ENCODE assay signal across 8 mouse cellular contexts in genomic region chr15:98002991-98003821, GRCm38 (mm10). TPM values are rescaled to one million over a fixed set of nuclear protein-coding genes. Genes with fewer than 3 reads are reported as not detected.
DNase-seq lines count a peak whose midpoint lies in the region; ATAC-seq and TF ChIP-seq lines count a peak whose summit lies in the region.

No protein-coding gene starts in this region.

- WGBS in heart, embryonic 16.5 days = 1% methylated on average over 42 of the region's 42 CpGs
- 2% methylated on average over 42 of the region's 42 CpGs for WGBS in liver, embryonic 12.5 days (ENCODE audit: insufficient replicate concordance)
- under 1% methylated on average over 42 of the region's 42 CpGs for WGBS in stomach, embryonic 16.5 days

- no peaks in the 10 kb centered on the region for H3K36me3 ChIP-seq in ES-E14 (ENCODE audit: control insufficient read depth, insufficient read depth, low read length, poor library complexity, severe bottlenecking)
- no peaks in the 10 kb centered on the region for H3K36me3 ChIP-seq in heart, embryonic 16.5 days (ENCODE audit: control insufficient read depth, insufficient read depth)
- no peaks in the 10 kb centered on the region for H3K36me3 ChIP-seq in liver, embryonic 12.5 days
- H3K36me3 ChIP-seq in stomach, embryonic 16.5 days (ENCODE audit: control insufficient read depth, insufficient read depth, low read length) = no peaks in the 10 kb centered on the region

- in situ Hi-C loops in ES-E14 (cut with MboI; ENCODE audit: low sequenced_read_pairs in 2 of 2, unreplicated experiment in 2 of 2) = no loop called here

- no peaks in the 10 kb centered on the region for H3K9me3 ChIP-seq in ES-E14 (ENCODE audit: control insufficient read depth, insufficient read depth, low read depth, low read length)
- no peaks in the 10 kb centered on the region; the same call in 1 of the 2 replicates for H3K9me3 ChIP-seq in heart, embryonic 16.5 days (replicated peaks; ENCODE audit: control insufficient read depth, low read length)
- no peaks in the 10 kb centered on the region for H3K9me3 ChIP-seq in liver, embryonic 12.5 days (replicated peaks)
- H3K9me3 ChIP-seq in stomach, embryonic 16.5 days (replicated peaks; ENCODE audit: control insufficient read depth, low read length) = no peaks in the 10 kb centered on the region

- peaks cover 63% of the 10 kb centered on the region for H3K27me3 ChIP-seq in heart, embryonic 16.5 days (ENCODE audit: control insufficient read depth, insufficient read depth, low read length)
- peaks cover 100% of the 10 kb centered on the region for H3K27me3 ChIP-seq in liver, embryonic 12.5 days (replicated peaks)
- peaks cover 74% of the 10 kb centered on the region for H3K27me3 ChIP-seq in stomach, embryonic 16.5 days (ENCODE audit: control insufficient read depth, insufficient read depth, low read length)

- H3K4me2 ChIP-seq in heart, embryonic 16.5 days (ENCODE audit: low read depth, low read length) = peak overlapping the region; percentile 83
- H3K4me2 ChIP-seq in liver, embryonic 12.5 days = peak overlapping the region; percentile 51
- peak overlapping the region; percentile 54 for H3K4me2 ChIP-seq in stomach, embryonic 16.5 days (ENCODE audit: low read depth, low read length)

- ATAC-seq in heart, embryonic 16.5 days (replicated peaks; ENCODE audit: extremely low read depth, insufficient read depth, low FRiP score) = no peak; the same call in 1 of the 2 replicates
- ATAC-seq in liver, embryonic 12.5 days = no peak
- no peak for ATAC-seq in stomach, embryonic 16.5 days (ENCODE audit: insufficient read depth, low FRiP score)
- no peak for ATAC-seq in megakaryocyte-erythroid progenitor cell, adult 5-6 weeks (replicated peaks; ENCODE audit: low FRiP score, low TSS enrichment, poor library complexity, severe bottlenecking)

- H3K4me1 ChIP-seq in ES-E14 (ENCODE audit: control insufficient read depth in 2 of 2, insufficient read depth in 2 of 2, low read length in 2 of 2, poor library complexity in 1 of 2) = peaks cover 0 to 12% of the 10 kb centered on the region in 2 experiments; a peak in 3 of 4 replicates
- H3K4me1 ChIP-seq in heart, embryonic 16.5 days (ENCODE audit: control insufficient read depth, insufficient read depth, low read length) = peaks cover 33% of the 10 kb centered on the region
- H3K4me1 ChIP-seq in liver, embryonic 12.5 days = peaks cover 29% of the 10 kb centered on the region
- peaks cover 38% of the 10 kb centered on the region for H3K4me1 ChIP-seq in stomach, embryonic 16.5 days (ENCODE audit: control insufficient read depth, insufficient read depth, low read length)

- no peak overlapping the region for H3K27ac ChIP-seq in ES-E14 (ENCODE audit: insufficient read depth, low read depth, low read length, poor library complexity, severe bottlenecking)
- no peak overlapping the region for H3K27ac ChIP-seq in heart, embryonic 16.5 days (ENCODE audit: low read length)
- no peak overlapping the region for H3K27ac ChIP-seq in liver, embryonic 12.5 days
- no peak overlapping the region for H3K27ac ChIP-seq in stomach, embryonic 16.5 days (ENCODE audit: low read length)

- H3K9ac ChIP-seq in ES-E14 (ENCODE audit: insufficient read depth, low read depth, low read length, poor library complexity, severe bottlenecking) = no peak overlapping the region
- peak overlapping the region; percentile 51 for H3K9ac ChIP-seq in heart, embryonic 16.5 days (ENCODE audit: low read length)
- no peak overlapping the region for H3K9ac ChIP-seq in liver, embryonic 12.5 days
- H3K9ac ChIP-seq in stomach, embryonic 16.5 days (ENCODE audit: low read length) = no peak overlapping the region; the same call in 1 of the 2 replicates

- H3K4me3 ChIP-seq in ES-E14 (ENCODE audit: insufficient read depth in 1 of 2, low read depth in 1 of 2, low read length in 2 of 2, poor library complexity in 1 of 2, severe bottlenecking in 1 of 2) = peak overlapping the region; percentile 8 to 20; a peak in 2 of 4 replicates
- peak overlapping the region; percentile 52 for H3K4me3 ChIP-seq in heart, embryonic 16.5 days (ENCODE audit: low read length)
- H3K4me3 ChIP-seq in liver, embryonic 12.5 days = peak overlapping the region; percentile 15
- peak overlapping the region; percentile 36 for H3K4me3 ChIP-seq in stomach, embryonic 16.5 days (replicated peaks; ENCODE audit: low read length)

- peak; percentile 22 to 42 for DNase-seq in adrenal gland, postnatal 36 days
- DNase-seq in adrenal gland, adult 2 months = no peak
- DNase-seq in ES-E14 (ENCODE audit: low read depth, low spot score) = no peak
- DNase-seq in thymus, postnatal 36 days = no peak

TF ChIP-seq in ES-E14, 5 proteins besides CTCF, POLR2A, EP300 and RAD21:
- TF ChIP-seq HCFC1 (IDR thresholded peaks at IDR 0.05; ENCODE audit: borderline replicate concordance, insufficient read depth, low read length) = no peak
- no peak for TF ChIP-seq ZNF384 (IDR thresholded peaks at IDR 0.05; ENCODE audit: low read depth, low read length)
- no peak for TF ChIP-seq CHD2 (IDR thresholded peaks at IDR 0.05; ENCODE audit: low read depth, low read length)
- TF ChIP-seq ZC3H11A (IDR thresholded peaks at IDR 0.05; ENCODE audit: borderline replicate concordance, low read depth, low read length) = no peak
- no peak for TF ChIP-seq MAFK (IDR thresholded peaks at IDR 0.05; ENCODE audit: insufficient read depth, low read depth, low read length)

RNA-seq across cellular contexts. Expression of gene Col2a1, which starts 1.3 kb away (rescaled TPM):
- not detected for total RNA-seq in adrenal gland, postnatal 36 days (2021)
- total RNA-seq in adrenal gland, adult 2 months (2021) = not detected
- polyA plus RNA-seq in adrenal gland, adult 2 months (2012; rRNA removed) = 0.03 TPM in 2 replicates
- total RNA-seq in ES-E14 (2012; rRNA removed) = 9.5 and 10.9 TPM in 2 replicates
- 7.8 and 11.8 TPM in 2 replicates for polyA plus RNA-seq in heart, embryonic 16.5 days (2015; fragmentation: Nextera tagmentation; extraction: Ambion mirVana)
- 1.1 and 1.3 TPM in 2 replicates for polyA plus RNA-seq in liver, embryonic 12.5 days (2016; fragmentation: Nextera tagmentation; extraction: Ambion mirVana)
- polyA plus RNA-seq in stomach, embryonic 16.5 days (2015; fragmentation: Nextera tagmentation; extraction: Ambion mirVana) = 0.59 and 0.85 TPM in 2 replicates
- not detected in 2 replicates for total RNA-seq in megakaryocyte-erythroid progenitor cell, adult 5-6 weeks (2014; fragmentation: Nextera tagmentation)
- not detected in 2 replicates for total RNA-seq in megakaryocyte-erythroid progenitor cell, adult 5-6 weeks (2017)

RNA-seq across cellular contexts. Expression of gene Tmem106c, which starts 39.2 kb away (rescaled TPM):
- total RNA-seq in adrenal gland, postnatal 36 days (2021) = 10 to 100 TPM; 50.6 to 61.7 TPM
- 10 to 100 TPM; 51.5 to 54.2 TPM for total RNA-seq in adrenal gland, adult 2 months (2021)
- polyA plus RNA-seq in adrenal gland, adult 2 months (2012; rRNA removed) = 44.4 and 45.4 TPM in 2 replicates
- 20.2 TPM in 2 replicates for total RNA-seq in ES-E14 (2012; rRNA removed)
- 37.7 and 38.0 TPM in 2 replicates for polyA plus RNA-seq in heart, embryonic 16.5 days (2015; fragmentation: Nextera tagmentation; extraction: Ambion mirVana)
- 15.6 and 18.1 TPM in 2 replicates for polyA plus RNA-seq in liver, embryonic 12.5 days (2016; fragmentation: Nextera tagmentation; extraction: Ambion mirVana)
- polyA plus RNA-seq in stomach, embryonic 16.5 days (2015; fragmentation: Nextera tagmentation; extraction: Ambion mirVana) = 43.1 and 45.3 TPM in 2 replicates
- total RNA-seq in megakaryocyte-erythroid progenitor cell, adult 5-6 weeks (2014; fragmentation: Nextera tagmentation) = 20.9 and 35.9 TPM in 2 replicates
- 13.1 and 18.7 TPM in 2 replicates for total RNA-seq in megakaryocyte-erythroid progenitor cell, adult 5-6 weeks (2017)

Comparison
In these comparisons a context has a peak if more than half of its experiments do, and no peak if none do; other contexts are left out.
1. DNase-seq: peak in adrenal gland, postnatal 36 days (2 of 2); none in adrenal gland, adult 2 months (single experiment), ES-E14 (single experiment) and thymus, postnatal 36 days (0 of 2).
2. RNA of gene Col2a1, which starts 1.3 kb away (total RNA-seq): 9.5 to 10.9 TPM in ES-E14; not detected in adrenal gland, postnatal 36 days, not detected in adrenal gland, adult 2 months and not detected in megakaryocyte-erythroid progenitor cell, adult 5-6 weeks; every median in the first group is over 10 times any median in the second.
3. Peak in every context shown above with its lines, with median percentiles within 50 percentile points of each other: H3K4me3 ChIP-seq and H3K4me2 ChIP-seq.